Mouse (Mus musculus) cerebellum, adult 2 months (tissue): ENCODE results near the gene Cxcl17.

Source experiments
- CTCF ChIP-seq: fragments of 200-500 bp; IDR thresholded peaks from 2 replicates; pipeline ENCODE4 v1.5.1; 2011; ENCODE audit warnings: low read depth, mild to moderate bottlenecking, control low read depth, low read length, moderate library complexity, borderline replicate concordance; ENCODE audit not compliant: insufficient read depth
- POLR2A ChIP-seq: fragments of 200-500 bp; IDR thresholded peaks from 2 replicates; pipeline ENCODE4 v1.6.1; 2011; ENCODE audit warnings: low read length, control low read depth, borderline replicate concordance; ENCODE audit not compliant: insufficient read depth

DNA sequence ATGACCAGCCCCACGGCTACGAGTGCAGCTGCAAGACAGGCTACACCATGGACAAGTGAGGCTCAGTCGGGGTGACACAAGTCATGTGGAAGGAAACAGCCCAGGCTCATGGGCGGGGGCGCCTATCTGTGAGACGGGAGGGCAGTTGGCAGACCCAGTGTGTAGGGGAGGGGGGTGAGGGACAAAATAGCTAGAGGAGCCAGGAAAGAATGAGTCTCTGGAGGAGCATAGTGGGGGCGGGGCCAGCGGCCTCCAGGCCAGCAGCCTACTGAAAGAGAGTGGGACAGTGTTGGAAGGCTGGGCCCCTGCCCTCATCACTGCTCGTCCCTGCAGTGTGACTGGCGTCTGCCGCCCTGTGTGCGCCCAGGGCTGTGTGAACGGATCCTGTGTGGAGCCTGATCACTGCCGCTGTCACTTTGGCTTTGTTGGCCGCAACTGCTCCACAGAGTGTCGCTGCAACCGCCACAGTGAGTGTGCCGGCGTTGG is 53.9 kb downstream of the Cxcl17 start:
- TF ChIP-seq CTCF (no peak), POLR2A (no peak)
